Mouse (Mus musculus) midbrain, postnatal 0 days (tissue): Measurements from ENCODE around the gene Nrsn2. TPM values are rescaled to one million over a fixed set of nuclear protein-coding genes. Genes with fewer than 3 reads are reported as not detected.
A peak's percentile ranks its signal among the peaks of the same experiment; 100 is the strongest.
"Not testable (repeated sequence)": the region's sequence is repeated elsewhere in the genome, so short reads cannot be mapped to it uniquely, and the experiment has no call there.

Experiments
- ATAC-seq: fragments of 200-750 bp; cut with Nextera tagmentation; 2 replicates; pipeline ENCODE4 v1.8.0; 2017; ENCODE audit warnings: moderate number of reproducible peaks, mild to moderate bottlenecking, moderate TSS enrichment, moderate library complexity; ENCODE audit not compliant: low FRiP score
- DNase-seq: peaks from one replicate; pipeline ENCODE4 v3.0.0-alpha.2; 2015; ENCODE audit warnings: low spot score
- H3K27ac ChIP-seq: fragments of 300-500 bp; sonication (generic); 2 replicates; pipeline ENCODE4 v1.5.1; 2014; ENCODE audit warnings: low read depth, mild to moderate bottlenecking, low read length, mixed read lengths
- H3K27me3 ChIP-seq: fragments of 300-500 bp; sonication (generic); 2 replicates; pipeline ENCODE4 v1.6.1; 2014; ENCODE audit warnings: low read length, control low read depth, mixed read lengths; ENCODE audit not compliant: insufficient read depth
- H3K36me3 ChIP-seq: fragments of 300-500 bp; sonication (generic); 2 replicates; pipeline ENCODE4 v1.6.1; 2014; ENCODE audit warnings: low read length, control low read depth, mixed read lengths; ENCODE audit not compliant: insufficient read depth
- H3K4me1 ChIP-seq: fragments of 300-500 bp; sonication (generic); 2 replicates; pipeline ENCODE4 v1.6.1; 2014; ENCODE audit warnings: mild to moderate bottlenecking, control low read depth, antibody characterized with exemption, low read length, mixed read lengths; ENCODE audit not compliant: insufficient read depth
- H3K4me2 ChIP-seq: fragments of 300-500 bp; sonication (generic); 2 replicates; pipeline ENCODE4 v1.6.1; 2014; ENCODE audit warnings: low read depth, mild to moderate bottlenecking, low read length, mixed read lengths; ENCODE audit not compliant: poor library complexity, severe bottlenecking
- H3K4me3 ChIP-seq: fragments of 300-500 bp; sonication (generic); 2 replicates; pipeline ENCODE4 v1.5.1; 2014; ENCODE audit warnings: low read depth, mild to moderate bottlenecking, low read length, moderate library complexity
- H3K9ac ChIP-seq: fragments of 300-500 bp; sonication (generic); replicated peaks from 2 replicates; pipeline ENCODE4 v1.6.1; 2014; ENCODE audit warnings: mild to moderate bottlenecking, low read length, moderate library complexity, mixed read lengths; ENCODE audit not compliant: poor library complexity, severe bottlenecking
- H3K9me3 ChIP-seq: fragments of 300-500 bp; sonication (generic); 2 replicates; pipeline ENCODE4 v1.6.1; 2016; ENCODE audit warnings: low read length, control low read depth
- CTCF ChIP-seq: IDR thresholded peaks from 2 replicates; pipeline ENCODE4 v1.5.1; 2016; ENCODE audit warnings: antibody characterized with exemption, mild to moderate bottlenecking
- WGBS: fragments of 180-500 bp; shearing (Covaris S2); extraction: QIAGEN DNeasy Blood & Tissue Kit; methylation state at CpG from one replicate; pipeline ENCODE4 v1.1.7; 2014; 5-methylcytosine and 5-hydroxymethylcytosine counted together
- polyA plus RNA-seq: library from polyadenylated mRNA; unstranded; fragments of >200 nt; fragmentation: Nextera tagmentation; extraction: Ambion mirVana; gene quantifications from 2 replicates; pipeline ENCODE4 v1.2.1, GENCODE M21; 2015
- total RNA-seq: library from RNA; depleted of rRNA; stranded (reverse); fragments of >200 nt; gene quantifications from 2 replicates; pipeline ENCODE4 v1.2.3, GENCODE M21; 2014

The Nrsn2 gene
- total and polyA plus RNA-seq, 2 experiments from 2014 or later, result 80.2 to 103 TPM

- Histone ChIP-seq H3K27me3 (no peaks in the 10 kb centered on the region), H3K27ac (no peak overlapping the region)
- ATAC-seq, result no peak
Measured at GRCm38 (mm10) chr2:152361193-152361592, 15.2 kb downstream of the Nrsn2 start.

GRCm38 (mm10) chr2:152360271-152360775 is 16.1 kb downstream of the Nrsn2 start:
- H3K36me3 ChIP-seq, result no peaks in the 10 kb centered on the region
- 57% methylated on average over 7 of the region's 7 CpGs for WGBS
- no peaks in the 10 kb centered on the region for H3K9me3 ChIP-seq
- no peak overlapping the region for H3K4me3 ChIP-seq
- H3K9ac ChIP-seq, result no peak overlapping the region
- DNase-seq (no peak), ATAC-seq (no peak)
- TF ChIP-seq CTCF, result no peak
- H3K4me2 ChIP-seq, result no peak overlapping the region
- H3K4me1 ChIP-seq, result no peaks in the 10 kb centered on the region
- no peak overlapping the region for H3K27ac ChIP-seq
- no peaks in the 10 kb centered on the region for H3K27me3 ChIP-seq

More at GRCm38 (mm10) chr2:152361193-152361592, 15.2 kb downstream of the Nrsn2 start:
- Histone ChIP-seq H3K36me3 (no peaks in the 10 kb centered on the region), H3K4me1 (no peaks in the 10 kb centered on the region), H3K9ac (no peak overlapping the region), H3K4me3 (no peak overlapping the region), H3K4me2 (no peak overlapping the region), H3K9me3 (no peaks in the 10 kb centered on the region)
- DNase-seq, result no peak
- no peak for TF ChIP-seq CTCF
- WGBS, result 91% methylated on average over 8 of the region's 8 CpGs

GRCm38 (mm10) chr2:152359616-152360015 is 16.8 kb downstream of the Nrsn2 start:
- no peak overlapping the region for H3K27ac ChIP-seq
- no peak overlapping the region for H3K4me2 ChIP-seq
- no peak overlapping the region for H3K4me3 ChIP-seq
- H3K9ac ChIP-seq, result no peak overlapping the region
- no peaks in the 10 kb centered on the region for H3K4me1 ChIP-seq
- WGBS, result 83% methylated on average over 5 of the region's 5 CpGs
- H3K36me3 ChIP-seq, result no peaks in the 10 kb centered on the region
- no peak for TF ChIP-seq CTCF
- no peaks in the 10 kb centered on the region for H3K27me3 ChIP-seq
- ATAC-seq (no peak), DNase-seq (no peak)
- H3K9me3 ChIP-seq, result no peaks in the 10 kb centered on the region

GRCm38 (mm10) chr2:152358977-152359376 is 17.5 kb downstream of the Nrsn2 start:
- H3K36me3 ChIP-seq, H3K9ac ChIP-seq: not testable (repeated sequence)

GRCm38 (mm10) chr2:152357254-152357653 is 19.2 kb downstream of the Nrsn2 start:
- WGBS, result 86% methylated on average over 3 of the region's 3 CpGs
- no peak for TF ChIP-seq CTCF

More at GRCm38 (mm10) chr2:152358977-152359376, 17.5 kb downstream of the Nrsn2 start:
- ATAC-seq, H3K4me2 ChIP-seq, H3K9me3 ChIP-seq, H3K4me1 ChIP-seq, H3K27ac ChIP-seq, H3K4me3 ChIP-seq, H3K27me3 ChIP-seq, DNase-seq: not testable (repeated sequence)
- peak; percentile 38 for TF ChIP-seq CTCF
- WGBS, result 78% methylated on average over 5 of the region's 5 CpGs

GRCm38 (mm10) chr2:152349842-152350540 is 26.4 kb downstream of the Nrsn2 start:
- 87% methylated on average over 7 of the region's 8 CpGs for WGBS
- no peak overlapping the region for H3K9ac ChIP-seq
- ATAC-seq (no peak), DNase-seq (peak; percentile 46)
- H3K27me3 ChIP-seq, result no peaks in the 10 kb centered on the region
- no peaks in the 10 kb centered on the region for H3K36me3 ChIP-seq
- no peak overlapping the region for H3K4me2 ChIP-seq
- no peaks in the 10 kb centered on the region for H3K9me3 ChIP-seq
- no peaks in the 10 kb centered on the region for H3K4me1 ChIP-seq
- no peak overlapping the region for H3K4me3 ChIP-seq
- no peak for TF ChIP-seq CTCF
- no peak overlapping the region for H3K27ac ChIP-seq

More at GRCm38 (mm10) chr2:152357254-152357653, 19.2 kb downstream of the Nrsn2 start:
- Histone ChIP-seq H3K4me2 (no peak overlapping the region), H3K27ac (no peak overlapping the region), H3K36me3 (no peaks in the 10 kb centered on the region), H3K27me3 (no peaks in the 10 kb centered on the region), H3K9me3 (no peaks in the 10 kb centered on the region), H3K4me1 (no peaks in the 10 kb centered on the region), H3K4me3 (no peak overlapping the region), H3K9ac (no peak overlapping the region)
- DNase-seq (no peak), ATAC-seq (no peak)
